Mouse (Mus musculus): ENCODE data around the gene Tomm7.
A peak's percentile ranks its signal among the peaks of the same experiment; 100 is the strongest.
"Not testable (repeated sequence)": the region's sequence is repeated elsewhere in the genome, so short reads cannot be mapped to it uniquely, and the experiment has no call there.

The Tomm7 gene

DNA sequence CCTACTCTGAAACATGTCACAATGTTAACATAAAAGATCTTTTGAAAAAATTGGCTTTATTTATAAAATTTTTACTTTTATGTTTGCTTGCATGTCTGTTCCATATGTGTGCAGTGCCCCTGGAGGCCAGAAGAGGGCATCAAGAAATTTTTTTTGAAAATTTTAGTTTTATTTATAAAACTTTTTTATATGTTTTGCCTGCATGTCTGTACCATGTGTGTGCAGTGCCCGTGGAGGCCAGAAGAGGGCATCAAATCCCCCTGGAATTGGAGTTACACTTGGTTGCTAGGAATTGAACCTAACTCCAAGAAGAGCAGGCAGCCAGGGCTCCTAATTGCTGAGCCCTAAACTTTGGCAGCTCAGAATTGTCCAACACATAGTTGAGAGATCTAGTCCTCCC lies 9.0 kb upstream of the Tomm7 start:
- not testable (repeated sequence) for DNase-seq (ENCODE audit: low spot score in 2 of 2)

DNA sequence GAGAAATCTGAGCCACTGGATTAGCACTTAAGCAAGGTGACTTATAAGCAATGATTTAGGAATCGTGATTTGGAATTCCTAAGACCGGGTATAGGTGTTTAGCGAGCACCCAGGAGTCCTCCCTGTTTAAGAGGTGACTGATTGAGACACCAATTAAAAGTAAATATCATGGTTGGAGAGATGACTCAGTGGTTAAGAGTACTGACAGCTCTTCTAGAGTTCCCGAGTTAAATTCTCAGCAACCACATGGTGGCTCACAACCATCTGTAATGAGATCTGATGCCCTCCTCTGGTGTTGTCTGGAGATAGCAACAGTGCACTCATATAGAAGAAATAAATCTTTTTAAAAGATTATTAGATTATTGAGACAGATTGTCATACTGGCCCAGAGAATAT lies 7.2 kb upstream of the Tomm7 start:
- DNase-seq (ENCODE audit: low spot score in 2 of 2): not testable (repeated sequence)

- peak; percentile 76 to 82 for DNase-seq (ENCODE audit: low spot score in 2 of 2)
Observed at GRCm38 (mm10) chr5:23850345-23851159, 6.6 kb upstream of the Tomm7 start.

DNA sequence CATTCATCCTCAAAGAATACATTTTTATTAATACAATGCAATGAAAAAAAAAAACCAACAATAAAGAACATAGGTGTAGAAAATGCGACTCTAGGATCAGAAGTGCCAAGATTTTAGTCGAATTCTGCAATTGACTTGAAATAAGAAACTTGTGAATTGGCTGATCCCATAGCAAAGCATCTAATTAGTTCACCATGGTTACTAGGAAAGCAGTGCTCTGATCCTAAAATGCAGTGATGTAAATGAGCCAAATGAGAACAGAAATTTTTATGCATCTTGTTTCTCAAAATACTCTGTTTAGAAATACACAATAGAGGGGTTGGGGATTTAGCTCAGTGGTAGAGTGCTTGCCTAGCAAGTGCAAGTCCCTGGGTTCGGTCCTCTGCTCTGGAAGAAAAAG lies 1.2 kb upstream of the Tomm7 start:
- no peak for DNase-seq (ENCODE audit: low spot score in 2 of 2)

DNA sequence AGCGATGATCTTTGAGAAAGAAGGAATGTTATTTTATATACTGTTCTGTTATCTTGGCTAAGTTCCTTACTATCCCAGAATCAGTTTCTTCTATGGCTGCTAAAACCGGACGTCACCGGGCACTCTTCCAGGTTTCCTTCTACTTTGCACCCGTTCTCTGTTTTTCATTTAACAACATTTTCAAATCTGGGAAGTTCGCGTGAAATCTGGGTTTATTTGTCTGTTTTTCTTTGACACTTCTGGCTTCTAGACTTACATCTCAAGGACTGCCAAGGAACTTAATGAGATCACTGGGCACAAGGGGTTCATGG lies 525 bp upstream of the Tomm7 start:
- DNase-seq (ENCODE audit: low spot score in 2 of 2): no peak

GRCm38 (mm10) chr5:23838158-23838557 lies 5.8 kb downstream of the Tomm7 start:
- no peak for DNase-seq (ENCODE audit: low spot score in 2 of 2)

- DNase-seq (ENCODE audit: low spot score in 2 of 2): not testable (repeated sequence)
Observed at GRCm38 (mm10) chr5:23835691-23836090, 8.3 kb downstream of the Tomm7 start.

DNA sequence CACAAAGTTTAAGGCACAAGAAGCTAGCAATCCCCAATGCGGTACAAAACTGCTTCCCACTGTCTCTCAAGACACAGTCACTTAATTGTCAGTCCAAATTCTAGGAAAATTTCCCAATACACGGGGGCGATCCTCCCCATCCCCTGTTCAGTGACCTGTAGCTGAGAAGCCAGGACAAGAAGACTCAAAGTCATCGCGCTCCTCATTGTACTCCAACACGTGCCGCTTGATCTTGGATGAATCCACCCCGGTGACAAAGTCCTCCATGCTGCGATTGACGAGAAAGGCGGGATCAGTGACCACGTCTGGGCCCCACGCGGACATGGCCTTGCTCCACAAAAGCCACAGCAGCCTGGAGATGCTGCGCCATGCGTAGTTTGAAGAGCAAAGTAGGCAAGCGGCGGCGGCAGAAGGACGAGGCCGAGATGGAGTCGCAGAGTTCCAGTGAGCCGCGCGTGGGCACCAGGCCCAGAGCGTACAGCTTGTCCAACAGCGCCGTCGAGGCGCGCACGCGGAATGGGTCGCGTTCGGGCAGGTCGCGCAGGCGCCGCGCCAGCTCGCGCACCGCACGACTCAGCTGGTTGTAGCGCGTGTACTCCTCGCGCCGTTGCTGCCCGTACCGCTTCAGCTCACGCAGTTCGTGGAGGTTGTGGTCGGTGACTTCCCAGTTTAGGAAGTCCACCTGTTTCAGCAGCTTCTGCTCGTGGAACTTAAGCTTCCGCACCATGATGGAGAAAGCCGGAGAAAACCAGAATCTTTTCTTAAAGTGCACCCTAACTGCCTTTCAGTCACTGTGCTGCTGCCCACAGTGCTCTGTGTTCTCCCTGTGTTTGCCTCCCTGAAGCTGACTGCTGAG lies 12.8 kb downstream of the Tomm7 start:
- no peak for DNase-seq (ENCODE audit: low spot score in 2 of 2)

DNA sequence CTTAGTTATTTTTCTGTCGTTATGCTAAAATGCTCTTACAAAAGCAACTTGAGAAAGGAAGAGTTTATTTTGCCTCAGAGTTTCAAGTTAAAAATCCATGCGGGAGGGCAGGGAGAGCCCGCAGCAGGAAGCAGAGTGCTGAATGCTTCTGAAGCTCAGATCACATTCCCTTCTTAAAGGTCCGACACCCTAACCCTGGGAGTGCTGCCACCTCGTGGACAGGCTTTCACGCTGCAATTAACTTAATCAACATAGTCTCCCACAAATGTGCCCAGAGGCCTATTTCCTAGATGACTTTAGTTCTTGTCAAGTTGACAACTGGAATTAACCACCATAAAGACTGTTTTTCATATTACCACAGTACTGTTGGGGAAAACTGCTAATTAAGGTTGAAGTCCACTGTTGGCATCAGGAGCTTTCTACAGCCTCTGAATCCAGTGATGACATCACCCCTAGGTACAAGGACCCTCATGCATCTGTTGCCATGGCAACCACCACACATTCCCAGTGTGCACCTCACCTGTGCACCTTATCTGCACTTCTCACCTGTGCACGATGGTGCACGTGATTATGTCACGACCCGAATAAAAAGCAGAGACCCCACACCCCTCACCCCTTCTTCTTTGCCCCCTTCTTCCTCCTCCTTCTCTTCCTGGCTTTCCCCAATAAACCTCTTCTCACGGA lies 17.5 kb downstream of the Tomm7 start:
- DNase-seq (ENCODE audit: low spot score in 2 of 2): no peak

GRCm38 (mm10) chr5:23824171-23824733 lies 19.7 kb downstream of the Tomm7 start:
- DNase-seq (ENCODE audit: low spot score in 2 of 2): no peak

GRCm38 (mm10) chr5:23822306-23822705 lies 21.7 kb downstream of the Tomm7 start:
- DNase-seq (ENCODE audit: low spot score in 2 of 2): no peak

- DNase-seq (ENCODE audit: low spot score in 2 of 2): peak in 1 of 2 experiments; percentile 11
Observed at GRCm38 (mm10) chr5:23816681-23817080, 27.3 kb downstream of the Tomm7 start.

DNA sequence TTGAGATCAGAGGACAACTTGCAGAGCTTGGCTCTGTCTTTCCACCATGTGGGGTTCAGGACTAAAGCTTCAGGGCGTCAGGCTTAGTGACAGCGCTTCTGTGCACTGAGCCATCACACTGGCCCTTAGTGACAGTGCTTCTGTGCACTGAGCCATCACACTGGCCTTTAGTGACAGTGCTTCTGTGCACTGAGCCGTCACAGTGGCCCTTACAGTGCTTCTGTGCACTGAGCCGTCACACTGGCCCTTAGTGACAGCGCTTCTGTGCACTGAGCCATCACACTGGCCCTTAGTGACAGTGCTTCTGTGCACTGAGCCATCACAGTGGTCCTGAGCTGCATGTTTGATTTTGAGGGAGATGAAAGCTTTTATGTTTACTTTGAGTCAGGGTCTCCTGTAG lies 29.1 kb downstream of the Tomm7 start:
- DNase-seq (ENCODE audit: low spot score in 2 of 2): no peak

- DNase-seq (ENCODE audit: low spot score in 2 of 2): no peak
Observed at GRCm38 (mm10) chr5:23792726-23793125, 51.2 kb downstream of the Tomm7 start.

GRCm38 (mm10) chr5:23789078-23789612 lies 54.8 kb downstream of the Tomm7 start:
- DNase-seq (ENCODE audit: low spot score in 2 of 2): no peak

Measured in right cerebral cortex, postnatal 36 days (tissue).